Mouse (Mus musculus) spleen, postnatal 14 days (tissue): ENCODE measurements around the gene Rgs9.
"Not testable (repeated sequence)": the region's sequence is repeated elsewhere in the genome, so short reads cannot be mapped to it uniquely, and the experiment has no call there.

Source experiments
- DNase-seq, 2 experiments: peaks; one replicate each; pipeline ENCODE4 v3.0.0; 2021 to 2022; ENCODE audit warnings: low spot score in 2 of 2

Rgs9 gene

DNA sequence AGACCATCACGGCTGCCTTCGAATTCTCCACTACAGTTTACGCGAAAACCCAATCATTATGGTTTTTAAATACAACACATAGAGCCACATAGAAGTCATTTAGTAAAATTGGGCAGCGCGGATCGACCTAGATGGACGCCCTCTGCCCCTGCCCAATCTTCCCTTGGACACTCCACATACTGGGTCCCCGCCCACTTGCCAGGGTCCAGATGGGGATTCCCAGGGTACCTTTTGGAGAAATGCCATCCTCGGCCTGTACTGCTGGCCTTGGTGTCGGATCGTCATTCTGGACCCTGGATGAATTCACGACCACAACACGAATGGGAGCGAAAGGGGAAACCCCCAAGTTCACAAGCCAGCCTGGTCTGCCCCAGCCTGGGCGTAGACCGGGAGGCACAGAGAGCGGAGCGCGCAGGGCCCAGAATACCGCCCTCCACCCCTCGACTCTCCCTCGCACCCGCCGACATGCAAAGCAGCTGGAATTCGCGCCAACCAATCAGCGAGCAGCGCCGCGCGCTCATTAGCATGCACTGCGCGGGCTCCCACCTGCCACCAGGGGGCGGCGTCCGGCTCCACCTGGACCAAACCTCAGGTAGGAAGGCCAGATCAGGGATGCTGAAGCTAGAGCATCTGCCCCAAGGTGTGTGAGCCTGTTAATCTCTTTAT, at the start of gene Rgs9:
TSS of gene Rgs9 (minus strand) at position 420 of the 666 bp plus-strand sequence.
- peak; percentile 69 to 79 for DNase-seq

DNA sequence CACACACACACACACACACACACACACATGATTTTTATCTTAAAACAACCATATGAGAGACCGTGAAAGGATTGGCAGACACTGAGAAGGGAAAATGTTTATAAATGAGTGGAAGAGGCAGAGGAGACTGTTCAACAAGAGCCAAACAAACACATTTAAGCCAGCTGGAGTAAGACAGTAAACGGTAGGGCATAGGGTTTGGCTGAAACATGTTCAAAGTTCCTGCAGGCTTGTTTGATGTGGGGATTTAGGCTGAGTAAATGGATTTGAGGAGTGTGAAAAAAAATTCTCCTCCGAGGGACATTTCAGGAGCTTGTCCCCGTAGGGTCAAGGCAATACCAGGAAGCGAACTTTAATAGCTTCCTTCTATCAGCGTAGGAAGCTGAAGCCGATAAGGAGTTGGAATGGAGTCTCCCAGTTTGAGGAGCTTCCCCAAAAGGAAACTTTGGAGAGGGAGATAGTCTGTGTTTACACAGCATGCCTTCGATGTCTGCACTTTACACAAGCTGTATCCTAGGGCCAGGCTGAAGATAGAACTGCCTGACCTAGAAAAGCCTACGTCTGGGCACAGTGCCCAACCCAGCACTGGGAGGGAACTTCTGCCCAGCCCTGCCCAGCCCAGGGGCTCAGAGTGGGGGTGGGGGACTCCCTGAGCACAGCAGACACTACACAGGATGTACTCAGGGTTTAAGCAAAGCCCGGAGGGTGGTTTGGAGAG, 49.5 kb upstream of the Rgs9 start:
- DNase-seq: peak in 1 of 2 experiments; percentile 28

DNA sequence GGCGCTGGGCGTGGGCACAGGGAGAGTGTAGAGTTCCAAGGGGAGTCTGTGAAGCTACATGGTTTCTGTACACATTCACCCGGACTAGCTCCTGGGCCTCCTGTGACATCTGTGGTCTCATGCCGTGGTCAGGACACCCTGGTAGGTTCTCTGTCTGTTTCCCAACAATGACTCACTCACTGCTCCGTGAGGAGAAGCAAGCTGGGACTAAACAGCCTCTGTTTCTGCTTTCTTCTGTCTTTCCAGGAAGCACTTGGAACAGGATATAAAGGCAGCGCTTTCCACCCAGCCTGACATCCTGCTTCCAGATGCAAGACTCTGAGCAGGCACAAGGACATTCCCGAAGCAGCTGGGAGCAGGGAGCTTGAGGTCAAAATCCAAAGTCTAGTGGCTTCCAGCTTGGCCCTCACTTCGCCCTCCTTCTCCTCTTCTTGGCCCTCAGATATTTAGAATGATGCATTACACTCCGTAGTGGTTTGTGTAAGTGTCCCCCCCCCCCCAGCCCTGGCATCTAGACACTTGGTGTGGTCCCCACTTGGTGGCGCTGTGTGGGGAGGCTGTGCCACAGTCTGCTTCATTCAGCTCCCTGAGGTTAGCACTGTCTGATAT, 46.2 kb upstream of the Rgs9 start:
- no peak for DNase-seq

DNA sequence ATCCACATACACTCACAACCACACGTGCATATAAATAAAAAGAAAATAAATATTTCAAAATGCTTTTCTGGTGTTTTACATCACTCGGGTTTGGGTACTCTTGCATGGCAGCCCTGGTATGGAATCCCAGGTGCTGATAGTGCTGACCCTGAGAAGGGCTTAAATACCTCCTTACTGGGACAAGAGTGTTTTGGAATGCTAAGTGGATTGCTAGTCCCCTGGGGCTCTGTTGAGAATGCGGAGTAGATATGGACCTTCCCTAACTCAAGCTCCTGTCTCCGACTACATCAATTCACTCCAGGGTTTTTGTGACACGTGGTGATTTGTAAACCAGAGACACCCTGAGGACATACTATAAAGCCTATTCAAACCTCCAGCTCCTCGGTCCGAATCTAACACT, 45.6 kb upstream of the Rgs9 start:
- DNase-seq: no peak

DNA sequence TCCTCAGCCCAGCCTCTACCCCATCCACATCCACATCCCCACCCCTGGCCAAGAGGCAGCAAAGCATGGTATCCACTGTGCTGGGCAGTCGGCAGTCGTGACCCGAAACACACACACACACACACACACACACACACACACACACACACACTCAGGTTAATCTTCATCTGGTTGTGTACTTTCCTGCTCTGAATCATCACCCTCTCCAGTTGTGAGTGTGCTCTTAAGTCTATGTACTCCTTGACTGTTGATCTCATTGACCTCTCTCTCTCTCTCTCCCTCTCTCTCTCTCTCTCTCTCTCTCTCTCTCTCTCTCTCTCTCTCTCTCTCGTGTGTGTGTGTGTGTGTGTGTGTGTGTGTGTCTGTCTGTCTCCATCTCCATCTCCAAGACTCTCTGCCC, 44.7 kb upstream of the Rgs9 start:
- DNase-seq: not testable (repeated sequence)

DNA sequence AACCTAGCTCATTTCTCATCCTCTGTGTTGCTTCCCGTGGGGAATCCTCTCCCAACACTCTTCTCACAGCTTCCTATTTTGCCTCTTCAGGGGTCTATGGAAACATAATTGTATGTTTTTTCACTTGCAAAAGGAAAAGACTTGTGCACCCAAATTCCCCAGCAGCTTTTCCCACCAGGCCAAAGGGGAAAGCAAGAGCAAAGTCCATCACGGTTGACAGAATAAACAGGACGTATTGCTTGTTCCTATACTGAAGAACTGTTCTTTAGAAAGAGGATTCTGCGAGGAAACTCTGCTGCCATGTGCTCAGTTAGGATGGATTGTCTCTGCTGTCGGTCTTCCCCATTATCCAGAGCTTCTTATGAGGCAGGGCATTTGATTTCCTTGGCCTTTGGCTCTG, 42.6 kb upstream of the Rgs9 start:
- no peak for DNase-seq

DNA sequence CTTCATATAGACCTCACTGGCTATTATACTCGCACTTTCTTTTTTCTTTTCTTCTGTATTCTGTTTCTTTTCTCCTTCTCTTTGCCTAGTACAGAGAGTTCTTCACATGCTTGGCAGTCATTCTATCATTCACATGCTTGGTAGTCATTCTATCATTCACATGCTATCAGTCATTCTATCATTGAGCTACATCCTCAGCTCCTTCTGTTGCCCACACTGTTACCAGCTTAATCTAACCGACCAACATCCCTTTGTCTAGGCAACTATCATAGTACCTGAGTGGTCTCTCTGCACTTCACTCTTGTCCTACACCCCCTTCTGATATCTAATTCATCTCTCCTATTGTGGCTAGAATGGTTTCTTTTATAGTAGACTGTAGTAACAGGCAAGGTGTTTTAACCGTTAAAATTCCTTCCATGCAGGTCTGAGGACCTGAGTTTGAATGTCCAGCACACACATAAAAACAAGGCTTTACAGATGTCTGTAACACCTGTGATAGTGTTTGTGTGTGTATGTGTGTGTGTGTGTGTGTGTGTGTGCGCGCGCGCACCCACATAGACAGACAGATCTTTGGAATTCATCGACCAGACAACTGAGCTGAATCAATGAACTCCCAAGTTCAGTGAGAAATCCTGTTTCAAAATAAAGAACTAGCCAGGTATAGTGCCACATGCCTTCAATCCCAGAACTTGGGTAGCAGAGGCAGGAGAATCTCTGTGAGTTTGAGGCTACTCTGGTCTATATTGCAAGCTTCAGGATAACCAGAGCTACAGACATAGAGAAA, 41.4 kb upstream of the Rgs9 start:
- DNase-seq: no peak

DNA sequence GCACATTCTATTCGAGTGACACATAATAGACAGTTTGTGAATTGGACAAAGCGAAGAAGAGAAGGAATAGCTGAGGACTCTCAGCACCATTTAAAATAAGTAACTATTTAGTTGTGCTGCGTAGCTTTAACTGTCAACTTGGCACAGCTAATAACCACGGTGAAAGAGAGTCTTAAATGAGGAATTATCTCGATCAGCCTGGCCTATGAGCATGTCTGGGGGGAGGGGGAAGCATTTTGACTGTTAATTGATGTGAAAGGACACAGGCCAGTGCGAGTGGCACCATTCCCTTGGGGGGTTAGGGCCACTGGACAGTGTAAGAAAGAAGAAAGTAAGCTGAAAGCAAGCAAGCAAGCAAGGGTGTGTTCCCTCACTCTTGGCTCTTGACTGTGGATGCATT, 38.0 kb upstream of the Rgs9 start:
- no peak for DNase-seq

DNA sequence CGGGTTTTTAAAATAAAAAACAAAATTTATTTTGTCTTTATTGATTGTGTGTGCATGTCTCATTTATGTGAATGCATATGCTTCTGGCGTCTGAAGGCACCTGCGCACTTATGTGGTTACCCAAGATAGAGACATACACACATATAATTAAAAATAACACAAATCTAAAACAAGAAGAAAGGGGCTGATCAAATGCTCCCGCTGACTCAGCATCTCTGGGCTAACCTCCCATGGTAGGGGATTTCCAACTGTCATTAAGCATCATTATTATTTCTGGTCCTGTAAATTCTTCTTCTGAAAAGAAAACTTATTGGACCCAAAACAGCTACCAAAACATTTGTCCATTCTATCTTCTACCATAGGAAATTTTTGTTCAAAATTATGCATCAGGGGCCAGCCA, 36.8 kb upstream of the Rgs9 start:
- DNase-seq: no peak

DNA sequence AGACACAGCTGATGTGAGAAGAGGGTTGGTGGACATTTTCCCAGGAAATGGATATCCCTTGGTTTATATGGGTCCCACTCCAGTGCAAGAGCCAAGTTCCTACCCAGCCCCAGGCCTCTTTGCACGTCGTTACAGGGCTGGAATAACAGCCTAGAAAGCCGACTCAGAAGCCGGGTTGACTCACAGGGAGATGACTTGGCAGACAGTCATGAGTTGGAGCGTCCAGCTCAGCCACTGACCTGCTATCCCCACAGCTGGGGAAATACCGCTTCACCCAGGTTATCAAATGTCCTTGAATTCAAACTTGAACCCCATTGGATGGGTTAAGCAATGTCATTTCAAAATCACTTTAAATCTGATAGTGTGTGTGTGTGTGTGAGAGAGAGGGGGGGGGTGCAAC, 34.8 kb upstream of the Rgs9 start:
- DNase-seq: no peak

DNA sequence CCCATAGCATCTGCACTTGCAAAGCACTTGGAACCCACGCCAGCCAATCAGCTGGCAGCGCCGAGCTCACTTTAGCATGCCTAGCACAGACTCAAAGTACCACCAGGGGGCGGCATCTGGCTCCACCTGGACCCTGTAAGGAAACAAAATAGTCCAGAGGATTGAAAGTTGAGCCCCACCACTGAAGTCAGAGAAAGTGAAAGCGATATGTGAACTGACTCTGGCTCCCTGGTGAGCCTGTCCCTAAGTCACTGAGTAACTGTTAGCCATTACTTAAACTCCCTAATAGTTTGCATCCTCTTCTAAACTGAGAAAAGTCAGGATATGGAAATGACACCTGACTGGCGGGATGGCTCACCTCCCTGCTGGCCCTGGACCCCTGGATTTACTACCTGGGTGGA, 33.5 kb upstream of the Rgs9 start:
- DNase-seq: peak; percentile 85 to 92

DNA sequence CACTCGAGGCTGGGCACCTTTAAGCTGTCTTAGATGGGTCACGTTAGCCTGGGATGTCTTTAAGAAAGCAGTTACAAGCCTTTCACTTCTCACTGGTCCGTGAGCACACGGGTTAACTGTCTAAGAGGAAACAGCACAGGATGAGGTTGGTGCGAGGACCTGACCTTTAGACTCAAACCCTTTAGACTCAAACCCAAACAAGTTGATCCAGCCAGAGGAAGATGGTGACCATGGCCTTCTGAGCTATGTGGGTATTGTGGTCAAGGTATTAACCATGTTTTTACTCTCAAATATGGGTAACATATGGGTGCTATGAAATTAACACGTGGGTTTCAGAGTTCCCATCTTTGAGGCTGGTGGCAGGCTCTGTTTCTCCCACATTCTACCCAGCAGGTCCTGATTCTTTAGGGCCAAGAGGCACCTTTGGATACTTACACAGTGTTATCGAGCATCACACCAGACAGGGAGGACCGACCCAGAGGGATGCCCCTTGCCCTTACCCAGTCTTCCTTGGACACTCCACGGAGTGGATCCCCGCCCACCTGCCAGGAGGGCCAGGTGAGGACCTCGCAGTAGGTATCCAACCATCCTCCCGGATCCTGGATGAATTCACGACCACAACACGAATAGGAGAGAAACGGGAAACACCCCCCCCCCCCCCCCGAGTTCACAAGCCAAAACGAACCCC, 32.9 kb upstream of the Rgs9 start:
- no peak for DNase-seq

DNA sequence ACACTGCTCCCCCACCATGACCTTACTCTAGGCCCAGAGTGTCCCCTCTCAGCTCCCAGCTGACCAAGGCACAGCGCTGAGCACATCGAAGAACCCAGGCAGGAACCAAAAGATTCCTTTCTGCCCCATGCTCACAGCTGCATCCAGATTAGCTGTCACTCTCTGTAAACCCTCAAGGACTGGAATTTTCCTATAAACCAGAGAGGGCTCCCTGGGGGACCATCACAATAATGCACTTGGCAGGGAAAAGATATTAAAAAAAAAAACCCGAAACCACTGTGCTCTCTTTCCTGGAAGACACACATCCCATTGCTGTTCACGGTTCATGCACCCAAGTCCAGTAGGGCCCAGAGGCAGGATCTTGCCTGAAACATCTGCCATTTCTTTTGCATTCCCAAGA, 31.4 kb upstream of the Rgs9 start:
- no peak for DNase-seq

DNA sequence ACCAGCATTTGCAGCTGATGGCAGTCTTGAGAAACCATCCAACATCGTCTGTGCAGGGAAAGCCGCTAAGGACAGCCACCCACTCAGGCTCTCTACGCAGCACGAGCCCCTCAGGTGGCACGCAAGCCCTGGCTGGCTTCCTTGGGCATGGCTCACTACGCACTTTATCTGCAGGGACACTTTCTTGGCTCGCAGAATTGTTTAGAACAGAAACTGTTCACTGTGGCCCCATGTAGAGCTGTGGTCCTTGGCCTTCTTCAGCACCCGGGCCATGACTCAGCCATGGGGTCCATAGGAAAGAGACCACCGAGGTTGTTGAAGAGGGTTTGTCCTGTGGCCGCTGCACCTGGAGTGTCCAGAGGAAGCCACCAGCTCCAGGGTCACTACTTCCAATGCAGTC, 30.0 kb upstream of the Rgs9 start:
- DNase-seq: no peak

DNA sequence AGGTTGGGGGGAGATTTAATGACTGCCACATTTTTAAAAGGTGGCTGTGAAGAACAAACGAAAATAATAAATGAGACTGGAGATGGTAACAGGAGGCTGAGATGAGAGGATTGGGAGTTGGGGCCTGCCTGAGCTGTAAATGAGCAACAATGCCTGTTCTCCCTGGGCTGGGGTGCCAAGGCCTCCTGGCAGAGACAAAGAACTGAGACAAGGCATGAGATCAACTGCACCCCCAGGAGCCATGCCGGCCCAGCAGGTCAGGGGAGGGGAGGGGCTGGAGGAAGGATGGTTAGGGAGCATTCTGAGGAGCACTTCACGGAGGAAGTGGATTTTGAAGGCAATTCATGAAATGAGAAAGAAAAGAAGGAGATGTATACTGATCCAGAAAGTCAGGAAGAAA, 29.5 kb upstream of the Rgs9 start:
- DNase-seq: no peak

DNA sequence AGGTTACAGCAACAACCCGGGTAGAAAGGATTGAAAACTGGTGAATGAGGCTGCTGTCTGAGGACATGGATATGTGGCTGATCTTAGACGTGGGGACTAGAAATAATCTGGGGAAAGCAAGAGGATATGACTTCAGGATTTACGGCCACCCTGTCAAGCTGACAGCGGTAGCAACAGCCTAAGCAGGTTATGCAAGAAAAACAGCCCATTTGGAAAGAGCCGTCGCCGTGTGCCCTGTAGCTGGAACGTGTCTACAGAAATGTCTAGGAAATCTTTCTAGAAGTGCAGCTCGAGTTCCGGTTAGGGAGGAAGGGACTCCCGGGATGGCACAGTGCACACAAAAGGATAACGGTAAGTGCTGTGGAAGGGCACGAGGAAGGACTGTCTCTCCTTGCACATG, 28.3 kb upstream of the Rgs9 start:
- DNase-seq: no peak

DNA sequence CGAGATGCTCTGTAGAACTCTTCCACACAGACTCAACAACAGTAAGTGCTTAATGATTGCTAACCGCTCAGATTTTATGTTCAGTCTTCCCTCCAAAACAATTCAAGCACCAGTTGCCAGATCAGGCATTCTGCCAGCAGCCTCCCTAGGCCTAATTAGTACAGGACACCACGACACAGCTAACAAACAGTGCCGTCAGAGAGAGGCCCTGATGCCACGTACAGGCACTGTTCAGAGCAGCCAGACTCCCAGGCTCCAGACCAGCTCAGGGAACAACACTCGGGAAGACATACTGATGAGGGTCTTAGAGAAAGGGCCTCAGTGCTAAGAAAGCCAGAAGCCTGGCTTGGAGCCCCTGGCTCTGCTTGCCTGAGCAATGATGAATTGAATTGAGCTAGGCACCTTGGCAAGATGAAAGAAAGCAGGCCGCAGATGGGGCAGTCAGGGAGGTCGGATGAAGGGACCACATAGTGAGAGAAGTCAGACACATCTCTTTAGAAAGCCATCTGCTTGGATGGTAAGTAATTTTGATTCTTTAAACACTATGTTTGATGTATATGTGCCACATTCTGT, 22.5 kb upstream of the Rgs9 start:
- no peak for DNase-seq

DNA sequence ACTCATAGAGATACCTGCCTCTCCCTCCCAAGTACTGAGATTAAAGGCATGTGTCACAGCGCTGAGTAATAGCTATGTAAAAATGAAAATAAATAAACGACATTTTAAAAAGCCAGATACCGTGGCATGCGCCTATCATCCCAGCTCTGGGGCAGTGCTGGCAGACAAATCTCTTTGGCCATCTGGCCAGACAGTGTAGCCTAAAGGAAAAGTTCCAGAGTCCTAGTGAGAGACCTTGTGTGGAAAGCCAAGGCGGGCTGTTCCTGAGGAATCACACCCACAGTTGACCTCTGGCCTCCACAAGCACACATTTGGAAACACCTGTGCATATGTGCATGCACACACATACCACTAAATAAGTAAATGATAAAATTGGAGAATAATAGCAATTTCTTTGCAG, 22.0 kb upstream of the Rgs9 start:
- DNase-seq: no peak

DNA sequence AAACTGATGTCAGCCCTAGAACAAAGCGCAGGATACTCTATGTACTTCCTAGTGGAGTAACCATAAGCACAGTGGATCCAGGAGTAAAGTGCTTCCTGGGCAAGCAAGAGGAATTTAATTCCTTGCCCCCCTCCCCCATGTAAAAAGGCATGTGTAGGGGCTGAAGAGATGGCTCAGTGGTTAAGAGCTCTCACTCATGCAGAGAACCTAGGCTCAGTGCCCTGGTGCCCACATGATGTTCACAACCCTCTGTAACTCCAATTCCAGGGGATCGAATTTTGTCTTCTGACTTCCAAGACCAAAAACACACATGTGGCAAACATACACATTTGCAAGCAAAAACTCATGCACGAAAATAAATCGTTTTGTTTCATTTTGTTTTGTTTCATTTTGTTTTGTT, 21.5 kb upstream of the Rgs9 start:
- no peak for DNase-seq

DNA sequence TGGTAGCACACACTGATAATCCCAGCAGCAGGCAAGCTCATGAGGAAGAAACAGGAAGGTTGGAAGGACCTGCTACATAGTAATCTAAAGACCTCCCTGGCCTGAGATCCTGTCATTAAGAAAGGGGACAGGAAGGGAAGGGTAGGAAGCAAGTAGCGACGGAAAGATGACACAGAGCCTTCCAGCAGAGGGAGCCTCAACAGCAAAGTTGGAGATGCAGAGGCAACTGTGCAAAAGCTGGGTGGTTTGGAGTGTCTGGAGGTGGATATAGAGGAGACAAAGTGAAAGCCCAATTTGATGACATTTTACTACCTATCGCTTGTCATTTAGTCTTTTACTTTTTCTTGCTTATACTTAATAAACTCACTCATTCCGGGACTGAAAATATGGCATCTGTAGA, 19.0 kb upstream of the Rgs9 start:
- peak in 1 of 2 experiments; percentile 15 for DNase-seq

DNA sequence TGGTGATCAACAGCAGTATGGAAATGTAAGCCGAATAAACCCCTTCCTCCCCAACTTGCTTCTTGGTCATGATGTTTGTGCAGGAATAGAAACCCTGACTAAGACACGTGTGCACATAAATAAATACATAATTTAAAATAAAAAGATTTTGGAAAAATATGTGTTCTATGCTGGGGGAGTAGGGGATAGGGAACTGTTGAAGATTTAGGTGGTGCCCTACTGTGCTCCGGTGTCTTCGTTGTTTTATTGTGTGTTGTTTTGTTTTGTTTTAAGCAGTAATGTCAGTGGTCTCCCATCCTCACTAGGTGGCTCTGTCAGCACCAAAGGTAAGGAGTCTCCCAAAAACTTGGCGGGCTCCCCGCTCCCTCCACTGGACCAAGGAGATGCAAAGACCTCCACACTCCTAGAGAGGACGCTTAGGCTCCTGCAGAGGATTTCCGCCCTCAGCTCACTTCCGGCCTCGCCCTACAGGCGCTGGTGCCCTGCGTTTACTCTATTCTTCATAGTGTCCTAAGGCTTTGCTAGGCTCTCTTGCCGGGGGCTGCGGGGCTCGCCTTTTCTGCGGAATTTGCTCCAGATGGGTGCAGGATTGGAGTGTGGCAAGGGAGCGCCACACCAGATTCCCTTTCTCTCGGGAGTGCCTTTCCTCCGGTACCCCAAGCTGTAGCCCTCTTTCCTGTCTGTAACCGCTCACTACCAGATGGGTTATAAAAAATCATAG, 14.1 kb upstream of the Rgs9 start:
- DNase-seq: peak; percentile 24 to 55
